Mouse (Mus musculus) thymus, postnatal 0 days (tissue): ENCODE measurements around the gene Taco1. TPM values are rescaled to one million over a fixed set of nuclear protein-coding genes. Genes with fewer than 3 reads are reported as not detected.

Experiments used
- DNase-seq: peaks from one replicate; pipeline ENCODE4 v3.0.0-alpha.2; 2015; ENCODE audit warnings: low spot score
- polyA plus RNA-seq: library from polyadenylated mRNA; unstranded; fragments of >200 nt; fragmentation: Nextera tagmentation; extraction: Ambion mirVana; gene quantifications from 2 replicates; pipeline ENCODE4 v1.2.1, GENCODE M21; 2015

Gene Taco1
- polyA plus RNA-seq, 1 experiment from 2014 or later, result 10.1 TPM

DNA sequence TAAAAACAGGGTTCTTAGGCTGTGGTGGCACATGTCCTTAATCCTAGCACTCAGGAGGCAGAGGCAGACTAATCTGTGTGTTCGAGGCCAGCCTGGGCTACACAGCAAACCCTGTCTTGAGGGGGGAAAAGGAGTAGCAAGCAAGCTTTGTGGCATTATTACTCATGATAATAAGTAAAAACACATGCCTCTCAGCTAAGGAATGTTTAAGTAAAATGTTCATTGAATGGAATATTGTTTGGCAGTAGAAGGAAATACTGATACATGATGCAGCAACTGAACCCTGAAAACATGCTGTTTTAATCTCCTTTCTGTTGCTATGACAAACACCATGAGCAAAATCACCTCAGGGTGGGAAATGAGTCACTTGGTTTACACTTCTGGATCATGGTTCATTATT lies 4.5 kb upstream of the Taco1 start:
- DNase-seq, result no peak

DNA sequence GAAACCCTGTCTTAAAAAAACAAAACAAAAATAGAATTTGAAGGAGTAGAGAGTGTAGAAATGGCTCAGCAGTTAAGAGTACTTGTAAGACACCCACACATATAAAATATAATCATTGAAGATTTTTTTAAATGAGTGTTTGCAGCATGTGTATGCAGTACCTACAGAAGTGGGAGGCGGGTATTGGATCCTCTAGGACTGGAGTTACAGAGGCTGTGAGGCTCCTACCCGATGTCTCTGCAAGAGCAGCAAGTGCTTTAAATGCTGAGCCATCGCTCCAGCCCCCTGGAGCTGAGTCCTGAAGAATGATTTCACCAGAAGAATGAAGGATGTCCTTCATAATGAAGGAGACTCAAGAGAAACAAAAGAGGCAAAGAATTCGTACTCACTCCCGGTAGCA lies 2.1 kb upstream of the Taco1 start:
- DNase-seq, result no peak

DNA sequence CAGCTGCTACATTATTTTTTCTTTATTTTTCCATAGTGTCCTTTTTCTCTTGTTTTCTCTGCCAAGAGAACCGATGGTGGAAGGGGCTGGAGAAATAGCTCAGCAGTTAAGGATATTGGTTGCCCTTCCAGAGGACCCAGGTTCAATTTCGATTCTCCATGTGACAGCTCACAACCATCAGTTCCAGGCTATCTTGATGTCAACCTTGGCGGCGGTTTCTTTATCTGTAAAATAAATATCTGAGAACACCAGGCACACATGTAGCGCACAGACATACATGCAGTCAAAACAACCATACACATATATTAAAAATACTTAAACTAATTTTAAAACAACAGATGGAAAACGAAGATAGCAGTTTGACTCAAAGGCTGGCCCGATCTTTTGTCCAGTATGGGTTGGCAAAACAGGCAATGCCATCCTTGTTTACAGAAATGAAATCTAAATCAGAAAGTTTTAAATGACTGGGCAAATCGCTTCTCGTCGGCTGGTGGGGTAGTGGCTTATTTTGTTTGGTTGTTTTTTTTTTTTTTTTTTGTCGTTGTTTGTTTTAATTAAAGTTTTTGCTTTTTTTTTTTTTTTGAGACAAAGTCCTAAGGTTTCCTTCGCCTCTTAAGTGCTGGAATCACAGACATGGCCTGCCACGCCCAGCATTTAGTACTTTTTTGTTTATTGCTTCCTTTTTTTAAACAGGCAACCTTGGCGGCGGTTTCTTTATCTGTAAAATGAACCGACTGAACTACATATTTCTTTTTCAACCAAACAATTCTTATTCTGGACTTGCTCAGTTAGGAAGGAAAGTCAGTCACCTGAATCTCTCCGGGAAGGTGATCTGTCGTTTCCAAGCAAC lies 563 bp upstream of the Taco1 start:
- no peak for DNase-seq

DNA sequence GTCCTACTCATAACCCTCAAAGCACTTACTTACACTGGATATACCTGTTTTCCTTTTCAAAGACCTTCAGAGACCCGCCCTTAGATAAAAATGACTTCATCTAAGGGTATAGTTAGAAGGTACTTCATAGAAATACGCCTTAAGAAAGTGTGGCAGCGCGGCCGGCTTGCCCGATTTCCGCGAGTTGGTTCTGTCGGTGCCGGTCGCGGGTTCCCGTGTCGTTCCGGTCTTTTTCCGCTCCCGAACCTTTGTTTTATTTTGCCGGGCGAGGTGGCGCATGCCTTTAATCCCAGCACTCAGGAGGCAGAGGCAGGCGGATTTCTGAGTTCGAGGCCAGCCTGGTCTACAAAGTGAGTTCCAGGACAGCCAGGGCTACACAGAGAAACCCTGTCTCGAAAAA lies 755 bp downstream of the Taco1 start:
- DNase-seq, result peak; percentile 73

DNA sequence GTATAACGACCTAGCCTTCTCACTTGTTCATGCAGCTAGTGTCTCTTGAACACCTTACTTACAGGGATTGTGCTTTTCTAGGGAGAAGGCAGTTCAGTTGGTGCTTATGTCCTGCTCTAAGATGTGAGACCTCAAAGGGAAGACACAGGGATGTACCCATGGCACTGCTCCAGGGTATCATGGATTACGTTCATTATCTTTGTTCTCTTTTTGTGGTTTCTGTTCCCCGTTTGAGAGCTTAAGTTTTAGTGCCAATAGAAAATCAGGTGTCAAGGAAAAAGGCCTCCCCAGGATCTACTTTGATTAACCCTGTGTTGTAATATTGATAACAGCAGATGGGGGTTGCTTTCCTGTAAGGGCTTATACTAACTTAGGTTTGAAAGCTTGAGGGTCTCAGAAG lies 7.9 kb downstream of the Taco1 start:
- no peak for DNase-seq

DNA sequence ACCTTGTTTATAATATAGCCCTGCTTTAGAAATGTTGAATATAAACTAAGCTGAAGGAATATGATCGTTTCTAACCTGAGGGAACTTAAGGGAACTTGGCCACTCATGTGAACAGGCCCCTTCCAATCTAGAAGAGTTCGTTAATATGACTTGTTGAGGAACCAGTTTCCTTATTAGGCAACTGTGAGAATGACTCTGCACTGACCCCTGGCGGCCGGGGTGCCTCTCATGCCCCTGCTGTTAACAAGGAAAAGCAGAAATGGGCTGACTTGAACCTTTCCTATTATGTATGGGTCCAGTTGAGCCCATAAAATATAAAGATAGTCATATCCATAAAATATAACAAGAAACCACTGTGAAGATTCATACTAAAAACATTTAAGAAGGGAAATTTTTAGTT lies 10.5 kb downstream of the Taco1 start:
- peak; percentile 78 for DNase-seq

DNA sequence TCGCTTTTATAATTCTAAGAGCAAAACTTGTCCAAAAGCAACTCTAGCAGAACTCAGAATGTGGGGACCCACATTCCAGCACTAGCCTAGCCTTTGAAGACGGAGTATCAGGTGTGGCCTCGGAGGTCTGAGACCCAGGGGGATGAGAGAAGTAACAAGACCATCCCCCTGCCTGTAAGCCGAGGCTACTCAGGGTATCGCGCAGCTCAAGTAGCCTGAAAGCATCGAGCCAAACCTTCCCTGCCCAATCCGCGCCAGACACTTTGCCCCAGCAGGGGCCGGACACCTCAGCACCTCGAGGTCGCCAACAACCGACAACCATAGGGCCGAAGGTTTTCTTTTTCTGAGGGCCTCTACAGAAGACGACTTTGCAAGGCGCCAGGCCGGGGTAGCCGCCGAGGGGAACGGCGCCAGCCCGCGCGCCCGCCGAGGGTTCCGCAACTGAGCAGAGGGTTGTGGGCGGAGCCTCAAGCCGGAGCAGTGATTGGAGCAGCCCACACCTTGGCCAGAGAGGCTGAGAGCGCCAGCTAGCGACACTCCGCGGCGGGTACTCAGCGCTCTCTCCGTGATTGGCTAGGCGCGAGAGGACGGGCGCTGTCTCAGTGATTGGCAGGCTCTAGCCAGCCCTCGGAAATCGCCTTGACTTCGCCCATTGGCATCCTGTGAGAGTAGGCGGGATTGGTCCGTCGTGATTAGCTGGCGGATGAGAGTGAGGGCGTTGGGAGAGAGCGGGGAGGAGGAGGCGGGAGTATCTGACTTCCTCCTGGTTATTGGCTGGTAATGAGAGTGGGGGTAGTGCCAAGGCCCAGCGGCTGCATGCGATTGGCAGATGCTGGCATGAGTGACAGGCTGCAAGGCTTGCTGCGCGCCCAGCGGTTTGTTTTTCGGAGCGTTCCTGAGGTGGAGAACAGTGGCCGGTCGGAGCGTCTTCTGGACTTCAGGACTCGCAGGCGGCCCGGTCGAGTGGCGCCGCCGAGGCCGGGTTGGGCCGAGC lies 18.1 kb downstream of the Taco1 start, which contains the start of gene Map3k3:
Map3k3 (plus strand) TSS at position 906 of the 994 bp plus-strand sequence.
- DNase-seq, result peak; percentile 100

DNA sequence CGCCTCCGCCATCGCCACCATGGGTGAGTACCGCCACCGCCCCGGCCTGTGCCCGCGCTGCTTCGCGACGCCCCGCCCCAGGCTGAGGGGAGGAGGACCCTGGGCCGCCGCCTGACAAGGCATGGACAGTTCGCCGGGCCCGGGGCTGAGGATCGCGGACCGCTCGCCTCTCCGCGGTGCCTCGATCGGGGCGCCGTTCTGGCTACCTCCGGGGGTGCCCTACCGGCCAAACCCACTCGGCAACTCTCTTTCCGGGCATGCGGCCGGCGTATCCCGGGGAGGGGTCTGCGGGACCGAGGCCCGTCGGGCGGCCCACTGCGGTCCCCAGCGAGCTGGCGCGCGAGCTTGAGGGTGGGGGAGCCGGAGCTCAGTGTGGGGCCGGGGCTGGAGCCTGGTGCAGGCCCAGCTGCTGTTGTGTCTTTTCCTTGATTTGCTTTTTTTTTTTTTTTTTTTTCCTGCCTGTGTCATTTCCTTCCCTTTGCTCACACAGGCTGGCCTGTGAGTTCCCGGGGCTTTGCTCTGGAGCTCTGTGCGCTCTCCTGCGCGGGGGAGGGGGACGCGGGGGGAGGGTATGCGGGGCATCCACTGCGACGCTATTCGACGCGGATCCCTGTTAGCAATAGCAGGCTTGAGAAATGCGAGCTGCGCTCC lies 19.2 kb downstream of the Taco1 start:
- DNase-seq, result peak; percentile 70

DNA sequence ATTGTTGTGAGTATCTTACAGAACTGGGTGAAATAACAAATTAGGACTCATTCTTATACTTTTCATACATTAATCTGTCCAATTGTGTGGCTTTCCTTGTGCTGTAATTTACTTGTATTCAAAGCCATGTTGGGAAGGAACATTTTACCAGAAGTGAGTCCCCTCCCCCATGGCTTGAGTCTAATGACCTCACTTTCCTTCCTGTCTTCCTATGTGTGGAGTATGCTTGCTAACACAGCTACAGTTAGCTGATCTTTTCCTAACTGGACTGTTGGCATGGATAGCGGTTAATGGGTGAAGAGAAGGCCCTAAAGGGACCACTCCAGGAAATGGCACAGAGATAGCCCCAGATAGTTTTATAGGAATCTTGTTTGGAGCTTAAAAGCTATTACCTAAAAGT lies 32.4 kb downstream of the Taco1 start:
- DNase-seq, result no peak

DNA sequence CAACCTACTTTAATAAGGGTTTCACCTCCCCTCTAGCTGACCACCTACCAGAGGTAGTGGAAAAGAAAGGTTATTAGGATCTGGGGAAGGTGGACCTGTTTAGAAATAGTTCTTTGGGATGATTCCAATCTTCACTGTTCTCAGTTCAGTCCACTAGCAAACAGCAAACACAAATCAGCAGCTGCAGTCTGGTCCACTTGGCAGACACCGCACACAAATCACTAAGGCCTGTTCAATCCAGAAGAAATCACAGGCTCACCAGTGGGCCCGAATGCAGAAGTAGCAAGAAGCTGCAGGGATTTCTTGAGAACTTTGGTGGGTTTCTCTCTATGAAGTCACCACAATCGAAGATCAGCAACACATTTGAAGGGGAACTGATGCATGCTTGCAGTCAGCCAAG lies 37.0 kb downstream of the Taco1 start:
- DNase-seq, result no peak

DNA sequence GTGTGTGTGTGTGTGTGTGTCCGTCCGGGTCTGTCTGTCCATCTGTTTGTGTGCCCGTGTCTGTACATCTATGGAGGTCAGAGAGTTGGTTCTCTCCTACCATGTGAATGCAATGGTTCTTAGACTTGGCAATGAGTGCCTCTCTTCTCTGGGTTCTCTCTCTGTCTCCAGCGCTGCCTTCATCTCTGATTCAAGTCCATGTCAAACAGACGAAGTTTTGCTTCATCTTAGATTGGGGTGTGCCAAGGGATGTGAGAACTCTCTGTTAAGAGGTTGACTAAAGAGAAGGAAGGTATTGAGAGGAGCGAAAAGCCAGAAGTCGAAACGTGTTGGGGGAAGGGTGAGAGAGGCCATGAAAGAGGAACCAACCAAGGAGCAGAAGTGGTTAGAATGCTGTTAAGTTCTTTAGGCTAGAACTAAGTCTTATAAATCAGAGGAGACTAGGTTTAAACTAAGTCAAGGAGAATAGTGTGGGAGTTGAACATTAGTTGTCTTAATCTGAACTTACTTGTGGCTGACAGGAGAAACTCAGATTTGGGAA lies 40.3 kb downstream of the Taco1 start:
- peak; percentile 8 for DNase-seq

DNA sequence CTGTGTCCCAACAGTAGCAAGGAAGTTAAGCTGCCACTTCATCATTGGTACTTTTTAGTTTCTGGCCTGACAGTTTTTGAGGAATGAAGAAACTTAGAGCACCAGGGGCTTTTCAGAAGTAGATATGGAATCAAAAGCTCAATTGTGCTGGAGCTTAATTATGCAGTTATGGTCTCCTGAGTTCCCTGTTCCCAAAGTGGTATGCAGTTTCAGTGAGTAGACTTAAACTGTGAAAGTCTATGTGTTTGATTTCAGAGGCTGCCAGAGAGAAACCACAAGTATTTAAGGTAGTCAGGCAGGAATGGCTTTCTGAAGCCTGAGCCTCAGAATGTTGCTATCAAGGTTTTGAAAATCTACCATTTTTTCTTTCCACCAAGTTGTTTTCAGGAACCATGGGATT lies 45.8 kb downstream of the Taco1 start:
- DNase-seq, result no peak

DNA sequence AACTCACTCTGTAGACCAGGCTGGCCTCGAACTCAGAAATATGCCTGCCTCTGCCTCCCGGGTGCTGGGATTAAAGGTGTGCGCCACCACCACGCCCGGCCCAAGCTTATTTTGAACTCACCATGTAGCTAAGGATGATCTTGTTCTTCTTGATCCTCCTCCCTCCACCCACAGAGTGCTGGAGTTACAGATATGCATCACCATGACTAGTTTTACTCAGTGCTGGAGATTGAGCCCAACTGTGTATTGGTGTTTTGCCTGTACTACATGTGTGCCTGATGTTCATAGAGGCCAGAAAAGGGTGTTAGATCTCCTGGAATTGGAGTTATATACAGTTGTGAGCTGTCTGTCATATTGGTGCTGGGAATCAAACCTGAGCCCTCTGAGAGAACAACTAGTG lies 56.4 kb downstream of the Taco1 start:
- DNase-seq, result no peak

DNA sequence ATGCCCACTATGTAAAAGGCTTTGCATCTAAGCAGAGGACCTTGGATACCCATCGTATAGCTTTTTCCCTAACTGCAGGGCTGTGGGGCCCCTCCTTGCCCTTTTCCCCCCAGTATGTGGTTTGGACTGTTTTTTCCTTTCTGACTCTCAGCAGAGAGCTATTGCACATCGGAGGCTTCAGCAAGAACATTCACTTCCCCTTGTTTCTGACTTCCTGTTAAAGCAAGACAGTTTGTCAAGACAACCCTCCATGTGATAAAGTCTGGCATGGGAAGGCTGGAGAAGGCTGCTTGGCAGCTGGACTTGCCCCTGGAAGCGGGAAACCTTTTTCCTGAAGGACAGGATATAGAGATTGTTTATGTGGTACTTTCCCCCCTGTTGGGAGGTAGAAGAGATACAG lies 56.9 kb downstream of the Taco1 start:
- peak; percentile 41 for DNase-seq

Other genes with a start within 250 kb of the Taco1 start
- 7.2 and 8.5 TPM in 2 replicates for gene Cyb561, start 112.7 kb upstream of the Taco1 start, polyA plus RNA-seq
- gene Ace, start 98.1 kb upstream of the Taco1 start, polyA plus RNA-seq, result 0.88 and 1.3 TPM in 2 replicates
- not detected in 2 replicates for gene Ace3, start 71.4 kb upstream of the Taco1 start, polyA plus RNA-seq
- 1.5 TPM in 2 replicates for gene Kcnh6, start 57.9 kb upstream of the Taco1 start, polyA plus RNA-seq
- 44.0 and 48.3 TPM in 2 replicates for gene Dcaf7, start 29.2 kb upstream of the Taco1 start, polyA plus RNA-seq
- gene Map3k3, start 18.6 kb downstream of the Taco1 start, polyA plus RNA-seq, result 13.6 and 16.9 TPM in 2 replicates
- 0.54 and 0.78 TPM in 2 replicates for gene Gm10840, start 94.8 kb downstream of the Taco1 start, polyA plus RNA-seq
- 968 and 1,023 TPM in 2 replicates for gene Limd2, start 94.8 kb downstream of the Taco1 start, polyA plus RNA-seq
- 18.9 and 21.6 TPM in 2 replicates for gene Strada, start 136.1 kb downstream of the Taco1 start, polyA plus RNA-seq
- gene Ccdc47, start 150.3 kb downstream of the Taco1 start, polyA plus RNA-seq, result 57.0 and 63.1 TPM in 2 replicates
- 58.3 and 67.8 TPM in 2 replicates for gene Ddx42, start 150.9 kb downstream of the Taco1 start, polyA plus RNA-seq
- 58.3 and 60.5 TPM in 2 replicates for gene Ftsj3, start 190.0 kb downstream of the Taco1 start, polyA plus RNA-seq
- gene Psmc5, start 190.1 kb downstream of the Taco1 start, polyA plus RNA-seq, result 260 and 266 TPM in 2 replicates
- gene Smarcd2, start 206.9 kb downstream of the Taco1 start, polyA plus RNA-seq, result 139 and 157 TPM in 2 replicates
- 0.40 and 0.54 TPM in 2 replicates for gene Tcam1, start 210.6 kb downstream of the Taco1 start, polyA plus RNA-seq
- gene Gh, start 235.8 kb downstream of the Taco1 start, polyA plus RNA-seq, result 0.38 and 0.75 TPM in 2 replicates
- 38.5 and 39.6 TPM in 2 replicates for gene Cd79b, start 248.7 kb downstream of the Taco1 start, polyA plus RNA-seq